Mouse (Mus musculus): ENCODE measurements at regions not wholly inside any gene's neighbourhood (a gene's known extent, or its start where the extent isn't known, plus 50 kb on each side); places are given as distances from the start of the nearest gene placed in this dataset.

DNA sequence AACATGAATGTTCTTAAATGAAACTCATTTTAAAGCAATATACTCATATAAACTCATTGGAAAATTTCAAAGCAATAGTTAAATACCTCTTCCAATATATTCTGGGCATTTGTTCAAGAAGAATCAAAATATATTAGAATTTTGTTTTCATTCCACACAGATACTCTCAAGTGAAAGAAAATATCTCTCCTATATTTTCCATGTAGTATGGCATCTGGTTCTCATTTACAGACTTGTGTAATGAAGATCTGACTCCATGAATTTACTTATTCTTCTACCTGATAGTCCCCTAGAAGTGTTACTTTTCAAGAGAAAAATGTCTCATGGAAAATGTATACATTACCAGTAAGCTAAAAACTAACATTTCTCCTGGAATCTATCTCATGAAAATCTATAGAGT lies 144.2 kb upstream of the Col5a2 start:
- H3K27ac ChIP-seq (ENCODE audit: low read depth, low read length) = no peak overlapping the region
- no peak for ATAC-seq (ENCODE audit: low FRiP score)

GRCm38 (mm10) chr1:45653248-45653647 lies 141.7 kb upstream of the Wdr75 start:
- no peak for TF ChIP-seq CTCF (IDR thresholded peaks at IDR 0.05)
- no peaks in the 10 kb centered on the region for H3K36me3 ChIP-seq (ENCODE audit: insufficient read depth, low read length)
- DNase-seq (ENCODE audit: low spot score) = no peak
- peak; percentile 23; the same call in 1 of the 2 replicates for ATAC-seq (ENCODE audit: low FRiP score)
- no peak overlapping the region for H3K4me3 ChIP-seq (ENCODE audit: low read depth, low read length)
- H3K9me3 ChIP-seq (ENCODE audit: low read length) = no peaks in the 10 kb centered on the region
- H3K27me3 ChIP-seq (ENCODE audit: insufficient read depth, low read length) = no peaks in the 10 kb centered on the region
- H3K4me2 ChIP-seq (ENCODE audit: low read depth, low read length, poor library complexity, severe bottlenecking) = no peak overlapping the region
- no peak overlapping the region for H3K9ac ChIP-seq (replicated peaks; ENCODE audit: low read length, poor library complexity, severe bottlenecking)
- H3K4me1 ChIP-seq (ENCODE audit: insufficient read depth, low read length) = no peaks in the 10 kb centered on the region
- no peak overlapping the region for H3K27ac ChIP-seq (ENCODE audit: low read depth, low read length)
- WGBS = 83% methylated on average over 3 of the region's 3 CpGs

More for the DNA sequence above, 144.2 kb upstream of the Col5a2 start:
- no peak overlapping the region for H3K9ac ChIP-seq (replicated peaks; ENCODE audit: low read length, poor library complexity, severe bottlenecking)
- no peaks in the 10 kb centered on the region for H3K4me1 ChIP-seq (ENCODE audit: insufficient read depth, low read length)
- no peaks in the 10 kb centered on the region for H3K9me3 ChIP-seq (ENCODE audit: low read length)
- H3K27me3 ChIP-seq (ENCODE audit: insufficient read depth, low read length) = no peaks in the 10 kb centered on the region
- H3K4me3 ChIP-seq (ENCODE audit: low read depth, low read length) = no peak overlapping the region
- no peaks in the 10 kb centered on the region for H3K36me3 ChIP-seq (ENCODE audit: insufficient read depth, low read length)
- H3K4me2 ChIP-seq (ENCODE audit: low read depth, low read length, poor library complexity, severe bottlenecking) = no peak overlapping the region
- no peak for DNase-seq (ENCODE audit: low spot score)
- no peak for TF ChIP-seq CTCF (IDR thresholded peaks at IDR 0.05)

DNA sequence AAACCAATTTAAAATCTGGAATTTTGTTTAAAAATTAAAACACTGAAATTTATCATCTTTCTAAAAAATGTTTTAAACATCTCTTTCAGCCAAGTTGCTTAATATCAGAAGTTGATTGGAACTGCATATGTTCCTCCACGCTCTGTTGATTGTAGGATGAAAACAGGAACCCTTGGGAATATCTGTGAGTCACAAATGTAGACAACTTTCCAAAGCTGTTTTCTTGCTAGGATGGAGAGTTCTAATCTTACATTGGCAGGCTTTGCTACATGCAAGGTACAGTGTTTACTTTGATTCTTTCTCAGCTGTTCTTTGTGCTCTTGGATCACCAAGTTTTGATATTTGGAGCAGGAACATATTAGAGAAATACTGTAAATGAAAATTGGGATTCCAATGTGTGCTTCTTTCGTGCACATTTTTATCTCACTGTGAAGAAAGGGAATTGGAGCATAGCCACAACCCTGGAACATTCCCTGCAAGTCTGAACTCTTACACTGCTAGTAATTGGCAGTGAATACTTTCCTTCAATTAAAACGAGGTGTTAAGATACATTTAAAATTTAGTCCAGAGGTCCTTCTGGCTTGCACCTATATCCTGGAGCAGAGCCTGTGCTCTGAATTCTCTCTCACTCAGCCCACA lies 131.0 kb upstream of the Wdr75 start:
- H3K9ac ChIP-seq (replicated peaks; ENCODE audit: low read length, poor library complexity, severe bottlenecking) = no peak overlapping the region
- H3K27ac ChIP-seq (ENCODE audit: low read depth, low read length) = no peak overlapping the region
- no peak overlapping the region for H3K4me3 ChIP-seq (ENCODE audit: low read depth, low read length)
- no peaks in the 10 kb centered on the region for H3K27me3 ChIP-seq (ENCODE audit: insufficient read depth, low read length)
- H3K4me2 ChIP-seq (ENCODE audit: low read depth, low read length, poor library complexity, severe bottlenecking) = no peak overlapping the region
- H3K4me1 ChIP-seq (ENCODE audit: insufficient read depth, low read length) = no peaks in the 10 kb centered on the region
- no peak for TF ChIP-seq CTCF (IDR thresholded peaks at IDR 0.05)
- no peaks in the 10 kb centered on the region for H3K9me3 ChIP-seq (ENCODE audit: low read length)
- WGBS = 81% methylated on average over 3 of the region's 3 CpGs
- ATAC-seq (ENCODE audit: low FRiP score) (no peak), DNase-seq (ENCODE audit: low spot score) (no peak)
- H3K36me3 ChIP-seq (ENCODE audit: insufficient read depth, low read length) = no peaks in the 10 kb centered on the region

GRCm38 (mm10) chr1:45672443-45673156 lies 122.4 kb upstream of the Wdr75 start:
- Histone ChIP-seq H3K4me3 (ENCODE audit: low read depth, low read length) (no peak overlapping the region), H3K9ac (replicated peaks; ENCODE audit: low read length, poor library complexity, severe bottlenecking) (no peak overlapping the region), H3K27ac (ENCODE audit: low read depth, low read length) (no peak overlapping the region), H3K4me1 (ENCODE audit: insufficient read depth, low read length) (no peaks in the 10 kb centered on the region), H3K27me3 (ENCODE audit: insufficient read depth, low read length) (no peaks in the 10 kb centered on the region), H3K4me2 (ENCODE audit: low read depth, low read length, poor library complexity, severe bottlenecking) (no peak overlapping the region), H3K9me3 (ENCODE audit: low read length) (no peaks in the 10 kb centered on the region), H3K36me3 (ENCODE audit: insufficient read depth, low read length) (no peaks in the 10 kb centered on the region)
- peak; percentile 67 for TF ChIP-seq CTCF (IDR thresholded peaks at IDR 0.05)
- ATAC-seq (ENCODE audit: low FRiP score) = 0 out of 2 replicates have a peak, but pooled peaks have one; percentile 50
- 47% methylated on average over 5 of the region's 5 CpGs for WGBS
- DNase-seq (ENCODE audit: low spot score) = peak; percentile 55

DNA sequence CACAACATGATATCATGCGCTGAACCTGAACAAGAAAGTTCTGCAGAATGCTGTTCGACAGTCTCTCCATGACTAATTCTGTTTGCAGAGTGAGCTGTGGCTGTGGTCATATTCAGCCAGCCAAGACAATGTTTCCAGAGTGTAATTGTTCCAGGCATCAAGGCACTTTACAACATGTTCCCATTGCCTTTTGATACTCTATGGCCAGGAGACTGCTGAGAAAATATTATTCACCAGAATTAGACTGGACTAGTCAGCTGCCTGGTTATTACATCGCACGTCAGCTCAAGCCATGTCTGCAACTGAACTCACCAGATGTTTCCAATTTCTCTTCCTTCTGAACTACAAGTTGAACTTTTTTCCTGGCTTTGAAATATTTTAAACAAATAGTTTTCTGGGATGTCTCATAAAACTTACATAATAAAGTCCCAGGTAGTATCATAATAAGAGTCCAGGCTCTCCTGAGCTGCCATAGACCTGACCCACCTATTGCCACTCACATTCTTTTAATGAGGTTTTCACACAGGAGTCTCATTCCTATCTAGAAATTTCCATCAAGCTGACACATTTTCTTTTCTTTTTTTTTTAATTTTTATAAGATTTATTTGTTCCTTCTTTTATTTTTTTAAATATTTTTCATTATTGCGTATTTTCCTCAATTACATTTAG lies 119.1 kb upstream of the Wdr75 start:
- no peak for TF ChIP-seq CTCF (IDR thresholded peaks at IDR 0.05)
- H3K4me2 ChIP-seq (ENCODE audit: low read depth, low read length, poor library complexity, severe bottlenecking) = no peak overlapping the region
- no peaks in the 10 kb centered on the region for H3K4me1 ChIP-seq (ENCODE audit: insufficient read depth, low read length)
- WGBS = 87% methylated on average over 5 of the region's 5 CpGs
- no peaks in the 10 kb centered on the region for H3K27me3 ChIP-seq (ENCODE audit: insufficient read depth, low read length)
- DNase-seq (ENCODE audit: low spot score) (no peak), ATAC-seq (ENCODE audit: low FRiP score) (no peak)
- H3K9ac ChIP-seq (replicated peaks; ENCODE audit: low read length, poor library complexity, severe bottlenecking) = no peak overlapping the region
- H3K36me3 ChIP-seq (ENCODE audit: insufficient read depth, low read length) = no peaks in the 10 kb centered on the region
- no peaks in the 10 kb centered on the region for H3K9me3 ChIP-seq (ENCODE audit: low read length)
- no peak overlapping the region for H3K4me3 ChIP-seq (ENCODE audit: low read depth, low read length)
- H3K27ac ChIP-seq (ENCODE audit: low read depth, low read length) = no peak overlapping the region
